Mouse (Mus musculus): ENCODE results near the gene Olfr291. TPM values are rescaled to one million over a fixed set of nuclear protein-coding genes. Genes with fewer than 3 reads are reported as not detected.

Gene Olfr291
- not detected in 2 replicates for polyA plus RNA-seq (2012; rRNA removed)

DNA sequence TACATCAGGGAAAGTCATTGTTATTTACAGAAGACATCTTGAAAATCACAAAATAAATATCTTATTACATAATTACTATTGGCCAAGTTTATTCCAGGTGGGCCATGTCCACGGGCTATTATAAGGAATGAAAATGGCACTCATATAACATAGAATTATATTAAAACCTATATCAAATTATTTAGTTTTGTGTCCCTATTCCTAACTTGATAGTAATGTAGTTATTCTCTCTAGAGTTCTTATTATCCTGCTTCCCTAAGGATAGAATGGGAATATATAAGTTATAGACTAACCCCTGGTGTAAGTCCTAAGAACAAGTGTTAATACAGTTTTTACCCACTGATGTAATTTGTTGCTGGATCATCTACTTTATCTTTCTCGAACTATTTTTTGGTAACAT, at the start of gene Olfr291:
Olfr291 (plus strand) TSS at position 301 of the 400 bp plus-strand sequence.

Other genes starting within 250 kb of the Olfr291 start
- 22.0 and 28.8 TPM in 2 replicates for gene Fah, start 246.8 kb upstream of the Olfr291 start, polyA plus RNA-seq (2012; rRNA removed)
- gene Zfand6, start 163.6 kb upstream of the Olfr291 start, polyA plus RNA-seq (2012; rRNA removed): 64.5 and 101 TPM in 2 replicates
- gene Vmn2r65, start 110.6 kb downstream of the Olfr291 start, polyA plus RNA-seq (2012; rRNA removed): not detected in 2 replicates
- not detected in 2 replicates for gene Vmn2r66, start 158.7 kb downstream of the Olfr291 start, polyA plus RNA-seq (2012; rRNA removed)

All from ovary, adult 2 months (tissue).